Mouse (Mus musculus): Measurements from ENCODE around the gene Zcchc7.

GRCm38 (mm10) chr4:44974331-44974730, 218.7 kb downstream of the Zcchc7 start:
- no peak for TF ChIP-seq GATA1 (IDR thresholded peaks at IDR 0.05; ENCODE audit: low read length)
- no peak for TF ChIP-seq TAL1 (IDR thresholded peaks at IDR 0.05; ENCODE audit: low read length)

Measured in erythroblast, embryonic 14.5 days (primary cell).